Mouse (Mus musculus) lung, postnatal 0 days (tissue): Measurements from ENCODE around the gene 3110082I17Rik.

ENCODE experiments used
- CTCF ChIP-seq: IDR thresholded peaks from 2 replicates; pipeline ENCODE4 v1.5.1; 2016; ENCODE audit warnings: antibody characterized with exemption, mild to moderate bottlenecking
- EP300 ChIP-seq: IDR thresholded peaks from 2 replicates; pipeline ENCODE4 v1.6.1; 2016; ENCODE audit warnings: antibody characterized with exemption, mild to moderate bottlenecking, control low read depth

- TF ChIP-seq CTCF = no peak
- TF ChIP-seq EP300 = no peak
Observed at GRCm38 (mm10) chr5:139373889-139374444, 86.4 kb downstream of the 3110082I17Rik start.
